Mouse (Mus musculus) forebrain, embryonic 16.5 days (tissue): ENCODE measurements around the gene Boc. TPM values are rescaled to one million over a fixed set of nuclear protein-coding genes. Genes with fewer than 3 reads are reported as not detected.

Experiments used
- ATAC-seq: fragments of 200-750 bp; cut with Nextera tagmentation; 2 replicates; pipeline ENCODE4 v1.8.0; 2017; ENCODE audit warnings: mild to moderate bottlenecking, moderate library complexity
- H3K27ac ChIP-seq: fragments of 300-500 bp; sonication (generic); 2 replicates; pipeline ENCODE4 v1.5.1; 2014; ENCODE audit warnings: low read length, control low read depth
- H3K27me3 ChIP-seq: fragments of 300-500 bp; sonication (generic); replicated peaks from 2 replicates; pipeline ENCODE4 v1.6.1; 2014; ENCODE audit warnings: low read length; ENCODE audit not compliant: control insufficient read depth, insufficient read depth
- H3K36me3 ChIP-seq: fragments of 300-500 bp; sonication (generic); 2 replicates; pipeline ENCODE4 v1.6.1; 2014; ENCODE audit not compliant: control insufficient read depth, insufficient read depth
- H3K4me1 ChIP-seq: fragments of 300-500 bp; sonication (generic); replicated peaks from 2 replicates; pipeline ENCODE4 v1.6.1; 2014; ENCODE audit warnings: low read length; ENCODE audit not compliant: control insufficient read depth, insufficient read depth
- H3K4me2 ChIP-seq: fragments of 300-500 bp; sonication (generic); 2 replicates; pipeline ENCODE4 v1.6.1; 2014; ENCODE audit warnings: mild to moderate bottlenecking, low read length, control low read depth
- H3K4me3 ChIP-seq: fragments of 300-500 bp; sonication (generic); replicated peaks from 2 replicates; pipeline ENCODE4 v1.5.1; 2014; ENCODE audit warnings: mild to moderate bottlenecking, low read length, control low read depth
- H3K9ac ChIP-seq: fragments of 300-500 bp; sonication (generic); replicated peaks from 2 replicates; pipeline ENCODE4 v1.6.1; 2014; ENCODE audit warnings: low read depth, low read length, control low read depth
- H3K9me3 ChIP-seq: fragments of 300-500 bp; sonication (generic); 2 replicates; pipeline ENCODE4 v1.6.1; 2016; ENCODE audit warnings: low read length; ENCODE audit not compliant: control insufficient read depth
- WGBS: fragments of 180-500 bp; shearing (Covaris S2); extraction: QIAGEN DNeasy Blood & Tissue Kit; methylation state at CpG from one replicate; pipeline ENCODE4 v1.1.7; 2014; 5-methylcytosine and 5-hydroxymethylcytosine counted together
- polyA plus RNA-seq: library from polyadenylated mRNA; unstranded; fragments of >200 nt; fragmentation: Nextera tagmentation; extraction: Ambion mirVana; gene quantifications from 2 replicates; pipeline ENCODE4 v1.2.1, GENCODE M21; 2015

The Boc gene
- polyA plus RNA-seq, 1 experiment from 2014 or later: 15.2 TPM

- Histone ChIP-seq H3K4me3 (peak overlapping the region; percentile 86), H3K27ac (no peak overlapping the region), H3K27me3 (no peaks in the 10 kb centered on the region), H3K9me3 (no peaks in the 10 kb centered on the region), H3K9ac (peak overlapping the region; percentile 5; the same call in 1 of the 2 replicates), H3K4me1 (peaks cover 51% of the 10 kb centered on the region), H3K4me2 (peak overlapping the region; percentile 89), H3K36me3 (no peaks in the 10 kb centered on the region)
- WGBS: 20% methylated on average over 9 of the region's 9 CpGs
- ATAC-seq: no peak
These were observed 2.6 kb downstream of the Boc start for GRCm38 (mm10) chr16:44555791-44556709.

- Histone ChIP-seq H3K4me3 (no peak overlapping the region), H3K9ac (no peak overlapping the region), H3K9me3 (no peaks in the 10 kb centered on the region), H3K36me3 (no peaks in the 10 kb centered on the region), H3K4me1 (peaks cover 56% of the 10 kb centered on the region), H3K27ac (no peak overlapping the region), H3K27me3 (no peaks in the 10 kb centered on the region), H3K4me2 (no peak overlapping the region)
- no peak for ATAC-seq
- WGBS: 53% methylated on average over 8 of the region's 8 CpGs
These were observed 4.8 kb downstream of the Boc start for GRCm38 (mm10) chr16:44553861-44554260.

- H3K4me1 ChIP-seq: peaks cover 53% of the 10 kb centered on the region
- 66% methylated on average over 5 of the region's 5 CpGs for WGBS
- H3K27me3 ChIP-seq: no peaks in the 10 kb centered on the region
- no peak overlapping the region; the same call in 1 of the 2 replicates for H3K27ac ChIP-seq
- H3K9me3 ChIP-seq: no peaks in the 10 kb centered on the region
- H3K9ac ChIP-seq: no peak overlapping the region
- no peak for ATAC-seq
- no peaks in the 10 kb centered on the region for H3K36me3 ChIP-seq
- H3K4me3 ChIP-seq: no peak overlapping the region
- no peak overlapping the region for H3K4me2 ChIP-seq
These were observed 6.0 kb downstream of the Boc start for GRCm38 (mm10) chr16:44552726-44553125.

- 22% methylated on average over 2 of the region's 2 CpGs for WGBS
- H3K4me1 ChIP-seq: peaks cover 50% of the 10 kb centered on the region
These were observed 6.7 kb downstream of the Boc start for GRCm38 (mm10) chr16:44552036-44552435.

GRCm38 (mm10) chr16:44551491-44551890 lies 7.2 kb downstream of the Boc start:
- H3K9ac ChIP-seq: no peak overlapping the region
- H3K4me3 ChIP-seq: no peak overlapping the region
- H3K9me3 ChIP-seq: no peaks in the 10 kb centered on the region
- H3K27ac ChIP-seq: peak overlapping the region; percentile 6; the same call in 1 of the 2 replicates
- no peaks in the 10 kb centered on the region for H3K36me3 ChIP-seq
- WGBS: 14% methylated on average over 5 of the region's 5 CpGs
- no peak overlapping the region for H3K4me2 ChIP-seq
- H3K27me3 ChIP-seq: no peaks in the 10 kb centered on the region
- H3K4me1 ChIP-seq: peaks cover 46% of the 10 kb centered on the region
- ATAC-seq: peak; percentile 41

More at GRCm38 (mm10) chr16:44552036-44552435, 6.7 kb downstream of the Boc start:
- H3K9ac ChIP-seq: no peak overlapping the region
- ATAC-seq: peak; percentile 8; the same call in 1 of the 2 replicates
- no peaks in the 10 kb centered on the region for H3K9me3 ChIP-seq
- H3K36me3 ChIP-seq: no peaks in the 10 kb centered on the region
- H3K4me3 ChIP-seq: no peak overlapping the region
- peak overlapping the region; percentile 31 for H3K27ac ChIP-seq
- H3K27me3 ChIP-seq: no peaks in the 10 kb centered on the region
- peak overlapping the region; percentile 9 for H3K4me2 ChIP-seq

GRCm38 (mm10) chr16:44550843-44551242 lies 7.9 kb downstream of the Boc start:
- Histone ChIP-seq H3K9me3 (no peaks in the 10 kb centered on the region), H3K4me3 (no peak overlapping the region), H3K4me1 (peaks cover 42% of the 10 kb centered on the region), H3K27ac (peak overlapping the region; percentile 11; the same call in 1 of the 2 replicates), H3K4me2 (no peak overlapping the region), H3K27me3 (no peaks in the 10 kb centered on the region), H3K36me3 (no peaks in the 10 kb centered on the region), H3K9ac (no peak overlapping the region)
- peak; percentile 37 for ATAC-seq
- 19% methylated on average over 5 of the region's 5 CpGs for WGBS

- Histone ChIP-seq H3K9me3 (no peaks in the 10 kb centered on the region), H3K27me3 (no peaks in the 10 kb centered on the region), H3K36me3 (no peaks in the 10 kb centered on the region), H3K4me3 (no peak overlapping the region), H3K4me1 (peaks cover 49% of the 10 kb centered on the region), H3K9ac (no peak overlapping the region), H3K27ac (no peak overlapping the region), H3K4me2 (no peak overlapping the region)
- no peak for ATAC-seq
- WGBS: 51% methylated on average over 7 of the region's 7 CpGs
These were observed 8.6 kb downstream of the Boc start for GRCm38 (mm10) chr16:44549867-44550679.

- H3K4me1 ChIP-seq: peaks cover 51% of the 10 kb centered on the region
- H3K4me3 ChIP-seq: no peak overlapping the region
- H3K36me3 ChIP-seq: no peaks in the 10 kb centered on the region
- no peaks in the 10 kb centered on the region for H3K27me3 ChIP-seq
- H3K9me3 ChIP-seq: no peaks in the 10 kb centered on the region
- 86% methylated on average over 6 of the region's 6 CpGs for WGBS
- no peak overlapping the region for H3K9ac ChIP-seq
- no peak overlapping the region for H3K27ac ChIP-seq
- ATAC-seq: no peak
- no peak overlapping the region for H3K4me2 ChIP-seq
These were observed 9.3 kb downstream of the Boc start for GRCm38 (mm10) chr16:44549381-44549780.

- Histone ChIP-seq H3K9ac (no peak overlapping the region), H3K27me3 (no peaks in the 10 kb centered on the region), H3K4me3 (no peak overlapping the region), H3K4me2 (no peak overlapping the region), H3K27ac (no peak overlapping the region), H3K36me3 (no peaks in the 10 kb centered on the region), H3K4me1 (peaks cover 50% of the 10 kb centered on the region), H3K9me3 (no peaks in the 10 kb centered on the region)
- no peak for ATAC-seq
- 90% methylated on average over 1 of the region's 1 CpGs for WGBS
These were observed 10.7 kb downstream of the Boc start for GRCm38 (mm10) chr16:44547976-44548375.
